Mouse (Mus musculus) gastrocnemius, adult 8-10 months (tissue): ENCODE results near the gene Sem1. TPM values are rescaled to one million over a fixed set of nuclear protein-coding genes. Genes with fewer than 3 reads are reported as not detected.
"Not testable (repeated sequence)": the region's sequence is repeated elsewhere in the genome, so short reads cannot be mapped to it uniquely, and the experiment has no call there.

Experiments used
- DNase-seq, 2 experiments: peaks; one replicate each; pipeline ENCODE4 v3.0.0; 2022; ENCODE audit warnings: low spot score in 2 of 2
- total RNA-seq, 4 experiments: library from RNA; stranded (reverse); gene quantifications; 2 replicates each; pipeline ENCODE4 v1.2.4; 2022

The Sem1 gene
- total RNA-seq = 10 to 100 TPM; 54.1 to 66.5 (median 58.5) TPM

DNA sequence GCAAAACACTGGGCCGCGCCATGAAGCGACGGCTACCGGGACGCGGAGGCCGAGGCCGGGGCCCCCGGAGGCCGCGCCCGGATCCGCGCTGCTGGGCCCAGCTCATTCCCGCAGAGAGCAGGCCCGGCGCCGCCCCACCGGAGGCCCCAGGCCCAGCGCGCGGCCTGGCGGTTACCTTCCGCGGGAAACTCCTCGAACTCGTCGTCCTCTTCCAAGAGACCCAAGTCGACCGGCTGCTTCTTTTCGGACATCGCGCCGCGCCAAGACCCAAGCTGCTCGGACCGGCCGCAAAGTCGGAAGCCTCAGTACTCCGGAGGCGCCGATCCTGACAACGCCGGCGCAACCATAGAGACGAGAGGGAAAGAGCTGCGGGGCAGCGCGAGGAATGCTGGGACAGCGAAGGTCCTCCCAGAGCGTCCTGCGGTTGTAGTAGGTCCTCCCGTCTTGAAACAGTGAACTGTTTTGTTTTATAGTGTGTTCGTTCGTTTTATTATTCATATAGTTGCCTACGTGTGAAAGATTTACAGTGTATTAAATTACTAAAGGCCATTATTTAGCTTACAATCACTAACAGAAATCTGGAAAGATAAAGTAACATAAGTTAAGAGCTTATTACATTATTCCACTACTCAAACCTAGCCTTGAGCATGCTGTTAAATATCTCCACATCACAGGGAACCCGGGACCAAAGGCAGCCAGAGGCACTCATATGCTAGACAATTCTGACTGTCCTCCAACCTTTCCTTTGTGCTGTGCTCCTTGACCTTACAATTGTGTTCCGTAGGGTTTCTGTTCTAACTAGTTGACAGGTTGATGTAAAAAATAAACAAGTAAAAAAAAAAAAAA, at the start of gene Sem1:
TSS of gene Sem1 (minus strand) at position 360 of the 846 bp plus-strand sequence.
- DNase-seq = peak; percentile 75 to 83

DNA sequence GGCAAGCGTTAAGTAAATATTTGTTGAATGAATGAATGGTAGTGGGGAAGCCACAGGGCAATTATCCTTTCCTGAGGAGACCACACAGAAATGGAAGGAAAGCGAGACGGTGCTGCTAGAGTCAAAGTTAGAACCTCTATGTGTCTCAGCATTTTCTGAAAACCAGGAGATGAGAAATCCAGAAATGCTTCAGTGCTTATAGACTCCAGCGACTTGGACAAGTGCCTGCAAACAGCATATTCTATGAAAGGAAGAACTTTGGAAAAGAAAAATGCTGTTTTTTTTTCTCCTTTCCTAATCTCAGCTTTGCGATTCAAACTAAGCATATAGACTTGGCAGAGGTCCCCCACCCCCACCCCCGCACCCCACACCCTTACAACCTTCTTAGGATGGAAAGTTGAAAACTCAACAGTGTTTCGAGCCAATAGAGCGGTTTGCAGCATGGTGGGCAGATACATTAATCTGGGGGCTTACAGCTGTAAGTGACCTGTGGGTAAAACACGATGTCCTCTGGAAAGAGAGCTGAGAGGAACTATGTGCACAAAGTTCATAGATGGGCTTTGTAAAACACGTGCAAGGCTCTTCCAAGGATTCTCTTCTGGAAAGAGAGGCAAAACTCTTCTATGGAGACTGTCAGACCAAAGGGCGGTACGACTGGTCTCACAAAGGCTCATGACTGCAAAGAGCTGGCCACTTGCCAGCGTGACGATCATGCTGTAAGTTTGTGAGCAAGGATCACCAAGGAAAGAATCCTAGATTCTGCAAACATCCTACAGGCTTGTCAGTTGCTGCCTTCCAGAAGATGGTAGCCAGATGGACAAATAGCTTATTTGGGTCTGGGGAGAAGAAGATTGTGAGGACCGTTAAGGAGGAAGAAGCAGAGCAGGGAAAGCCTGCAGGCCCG, 44.6 kb upstream of the Sem1 start:
- DNase-seq = peak in 1 of 2 experiments; percentile 6

DNA sequence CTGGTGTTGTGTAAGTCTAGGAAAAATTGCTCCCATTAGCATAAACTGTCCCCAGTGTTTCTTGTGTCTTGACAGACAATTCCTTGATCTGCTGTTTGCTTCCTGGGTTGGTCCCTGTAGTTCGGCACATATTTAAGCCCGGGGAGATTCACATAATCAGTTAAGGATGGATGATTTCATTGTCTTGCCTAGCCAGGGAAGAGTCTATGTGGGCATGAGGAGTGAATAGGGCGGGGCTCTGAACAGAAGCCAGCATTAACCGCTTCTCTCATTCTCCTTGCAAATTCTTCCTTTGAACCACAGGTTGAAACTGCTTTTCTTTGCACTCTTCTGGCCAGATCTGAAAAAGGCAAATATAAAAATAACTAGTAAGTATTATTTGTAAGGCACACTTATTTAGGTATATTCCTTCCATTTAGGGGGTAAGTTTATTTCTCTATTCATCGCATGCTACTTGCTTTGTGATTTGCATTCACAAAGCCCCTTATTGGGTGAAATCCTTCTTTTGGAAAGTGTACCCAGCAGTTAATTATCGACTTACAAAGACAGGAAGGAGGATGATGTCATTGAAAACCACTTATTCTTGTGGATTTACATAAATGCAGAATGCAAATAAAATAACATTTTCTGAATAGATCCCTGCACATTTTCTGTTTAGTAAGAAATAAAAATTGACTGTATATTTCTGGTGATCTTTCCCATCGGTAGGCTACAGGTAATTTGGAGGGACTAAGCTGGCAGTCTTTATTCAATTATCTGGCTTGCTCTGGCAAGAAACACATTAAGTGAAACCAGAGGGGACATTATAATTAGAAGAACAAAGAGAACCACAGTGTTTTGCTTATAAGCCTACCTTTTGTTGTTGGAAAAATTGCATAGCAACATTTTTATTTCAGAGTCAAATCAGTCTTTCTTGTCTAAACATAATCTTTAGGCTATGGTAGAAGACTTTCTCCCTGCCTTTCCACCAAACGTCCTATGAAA, 25.4 kb upstream of the Sem1 start:
- no peak for DNase-seq

DNA sequence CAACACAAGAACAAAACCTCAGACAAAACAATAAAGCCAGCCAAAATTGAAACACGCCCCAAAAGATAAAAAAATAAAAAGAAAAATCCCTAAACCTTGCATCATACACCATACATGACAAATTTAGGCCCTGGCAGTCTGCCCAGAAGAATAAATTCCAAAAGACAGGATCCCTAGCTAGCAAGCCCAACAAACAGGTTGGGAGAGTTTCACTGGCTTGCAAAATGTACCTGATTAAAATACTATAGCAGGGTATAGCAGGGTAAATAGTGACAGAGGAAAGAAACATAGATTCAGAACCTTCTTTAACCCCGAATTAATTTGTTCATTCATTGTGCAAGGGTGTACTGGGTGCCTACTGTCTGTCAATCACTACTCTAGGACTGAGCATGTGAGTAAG, 7.8 kb upstream of the Sem1 start:
- no peak for DNase-seq

DNA sequence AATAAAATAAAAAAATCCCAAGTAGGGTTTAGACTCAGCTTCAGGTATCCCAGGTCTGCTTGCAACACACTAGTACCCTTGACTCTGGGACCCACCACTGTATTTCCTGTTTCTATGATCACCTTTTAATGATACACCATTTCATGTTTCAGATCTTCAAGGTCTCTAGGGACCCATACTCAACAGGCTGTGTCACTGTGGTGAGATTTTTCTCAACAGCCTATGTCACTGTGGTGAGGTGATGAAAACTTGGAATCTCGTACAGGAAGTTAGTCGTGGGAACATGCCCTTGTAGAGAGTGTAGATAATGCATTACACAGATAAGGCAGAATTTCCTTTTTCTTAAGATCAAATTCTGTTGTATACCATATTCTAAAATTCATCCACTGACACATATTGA, 3.4 kb upstream of the Sem1 start:
- DNase-seq = no peak

DNA sequence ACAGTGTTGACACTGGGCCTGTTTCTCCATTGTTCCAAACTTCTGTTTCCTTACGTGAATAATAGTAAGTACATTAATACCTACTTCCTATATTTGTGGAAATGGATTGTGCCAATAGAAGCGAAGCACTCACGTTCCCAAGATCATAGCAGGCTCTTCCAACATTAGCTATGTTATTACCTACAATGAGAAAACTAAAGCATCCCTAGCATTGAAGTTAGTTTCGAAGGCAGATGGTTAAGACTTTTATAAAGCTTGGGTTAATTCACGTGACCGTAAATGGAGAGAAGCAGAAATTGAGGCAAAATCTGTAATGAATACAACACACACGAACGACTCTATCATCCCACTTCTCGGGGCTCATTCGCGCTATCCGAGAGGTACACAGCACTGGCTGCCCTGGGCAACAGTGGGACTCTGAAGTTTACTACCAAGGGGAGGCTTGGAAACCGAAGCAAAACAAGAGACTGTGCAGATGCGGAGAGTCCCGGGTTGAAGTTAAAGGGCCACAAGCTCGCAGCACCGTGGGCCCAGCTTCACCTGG, 650 bp downstream of the Sem1 start:
- no peak for DNase-seq

DNA sequence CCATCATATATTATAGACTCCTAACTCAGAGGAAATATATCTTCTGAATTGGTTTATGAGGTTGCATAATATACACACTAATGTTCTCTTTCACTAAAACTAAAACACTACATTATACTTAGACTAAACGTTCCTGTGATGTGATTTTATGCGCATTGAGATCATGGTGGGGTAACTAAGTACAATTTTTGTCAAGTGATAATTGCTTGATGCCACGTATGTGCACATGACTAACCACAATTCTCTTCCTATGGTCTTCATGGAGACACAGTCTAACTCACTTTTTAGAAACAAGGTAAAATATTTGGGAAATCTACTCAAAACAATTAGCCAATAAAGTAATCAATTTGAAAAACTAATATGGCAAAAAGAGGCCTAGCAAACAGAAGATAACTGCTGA, 1.2 kb downstream of the Sem1 start:
- DNase-seq = no peak

DNA sequence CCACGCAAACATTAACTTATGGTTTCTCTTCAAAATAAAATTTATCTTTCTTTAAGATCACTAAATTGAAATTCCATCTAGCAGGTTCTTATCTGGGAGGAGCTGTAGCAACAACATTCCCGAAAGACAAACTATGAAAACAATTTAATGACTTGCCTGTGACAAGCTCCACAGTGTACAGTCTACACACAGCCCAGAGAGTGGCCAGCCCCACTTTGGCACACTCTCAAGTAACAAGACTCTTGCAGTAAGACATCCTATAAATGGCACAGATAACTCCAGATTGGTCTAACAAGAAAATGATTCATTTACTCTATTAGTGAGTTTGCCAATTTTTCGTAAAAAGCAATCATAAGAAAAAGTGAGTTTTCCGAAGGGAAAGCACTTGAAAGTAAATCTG, 2.7 kb downstream of the Sem1 start:
- DNase-seq = no peak

DNA sequence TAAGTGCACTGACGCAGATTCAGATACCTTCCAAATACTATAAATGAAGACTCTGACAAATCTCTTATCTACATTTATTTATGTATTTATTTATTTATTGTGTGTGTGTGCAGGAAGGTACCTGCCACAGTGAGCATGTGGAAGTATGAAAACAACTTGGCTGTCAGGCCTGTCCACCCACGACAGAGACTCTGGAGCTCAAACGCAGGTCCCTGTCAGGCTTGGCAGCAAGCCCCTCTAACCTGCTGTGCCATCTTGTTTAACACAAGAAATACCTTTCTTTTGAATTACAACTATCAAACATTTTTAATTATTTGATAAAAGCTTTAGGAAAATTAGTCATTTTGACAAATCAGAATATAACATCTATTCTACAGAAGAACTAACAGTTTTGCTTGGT, 10.0 kb downstream of the Sem1 start:
- no peak for DNase-seq

DNA sequence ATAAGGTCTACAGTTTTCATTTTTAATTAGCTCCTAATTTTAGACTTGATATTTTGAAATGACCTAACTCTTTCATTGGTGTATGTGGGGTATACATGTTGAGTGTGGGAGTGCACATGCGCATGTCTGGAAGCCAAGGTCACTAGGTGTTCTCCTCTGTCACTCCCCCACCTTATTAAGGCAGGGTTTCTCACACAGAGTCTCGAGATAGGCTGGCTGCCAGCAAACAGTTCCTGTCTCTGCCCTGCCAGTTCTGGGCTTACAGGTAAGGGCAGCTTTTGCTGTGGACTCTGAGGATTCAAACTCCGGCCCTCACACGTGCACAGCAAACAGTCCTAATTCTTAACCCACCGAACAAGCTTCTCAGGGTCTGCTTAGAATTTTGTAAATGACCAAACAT, 14.8 kb downstream of the Sem1 start:
- DNase-seq = no peak

DNA sequence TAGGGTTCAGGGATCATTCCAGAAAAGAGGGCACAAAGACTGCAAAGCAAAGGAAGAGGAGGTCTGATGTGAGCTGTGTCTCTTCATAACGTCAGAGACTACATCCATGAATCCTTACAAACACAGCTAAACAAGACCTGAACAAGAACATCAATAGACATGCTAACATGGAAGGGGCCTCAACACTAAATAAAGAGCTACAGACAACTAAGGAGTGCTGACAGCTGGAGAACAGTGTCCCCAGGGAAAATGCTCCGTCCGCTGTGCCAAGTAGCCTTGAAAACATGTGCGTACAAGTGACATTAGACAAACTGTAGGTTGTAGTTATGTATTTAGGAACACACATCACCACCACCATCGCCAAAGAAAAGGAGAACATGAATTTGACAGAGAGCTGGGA, 15.7 kb downstream of the Sem1 start:
- DNase-seq = no peak

DNA sequence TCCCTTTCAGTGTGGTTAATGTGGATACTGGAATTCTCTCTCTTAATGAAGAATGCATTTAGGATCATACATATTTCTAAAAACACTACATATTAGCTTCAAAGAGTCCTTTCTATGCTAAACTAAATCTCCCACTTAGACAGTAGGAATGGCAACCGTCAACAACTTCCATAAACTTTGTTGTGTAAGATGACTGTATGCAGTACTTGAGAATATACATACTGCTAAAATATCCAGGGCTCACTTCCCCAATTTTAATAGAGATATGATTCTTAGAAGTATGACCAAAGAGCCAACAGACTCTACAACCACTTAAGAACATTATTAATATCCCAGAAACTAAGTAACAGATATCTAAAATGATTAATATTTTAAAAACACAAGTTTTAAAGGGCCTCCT, 20.8 kb downstream of the Sem1 start:
- no peak for DNase-seq

DNA sequence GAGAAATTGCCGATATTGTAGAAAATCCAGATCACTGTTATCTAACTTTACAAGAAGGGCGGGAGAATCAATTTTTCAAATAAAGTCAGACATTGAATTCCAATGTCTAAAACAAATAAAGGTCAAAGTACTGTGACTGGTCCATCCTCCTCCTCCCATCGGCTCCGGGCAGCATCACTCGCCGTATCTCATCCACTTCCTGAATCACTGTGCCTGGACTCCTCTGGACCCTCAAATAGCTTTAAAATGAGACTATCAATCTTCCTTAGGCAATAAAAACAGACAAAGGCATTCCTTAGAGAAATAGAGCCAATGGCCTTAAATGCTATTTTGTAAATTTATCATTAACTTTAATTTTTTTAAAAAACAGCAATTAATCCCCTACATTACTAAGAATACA, 26.5 kb downstream of the Sem1 start:
- no peak for DNase-seq

DNA sequence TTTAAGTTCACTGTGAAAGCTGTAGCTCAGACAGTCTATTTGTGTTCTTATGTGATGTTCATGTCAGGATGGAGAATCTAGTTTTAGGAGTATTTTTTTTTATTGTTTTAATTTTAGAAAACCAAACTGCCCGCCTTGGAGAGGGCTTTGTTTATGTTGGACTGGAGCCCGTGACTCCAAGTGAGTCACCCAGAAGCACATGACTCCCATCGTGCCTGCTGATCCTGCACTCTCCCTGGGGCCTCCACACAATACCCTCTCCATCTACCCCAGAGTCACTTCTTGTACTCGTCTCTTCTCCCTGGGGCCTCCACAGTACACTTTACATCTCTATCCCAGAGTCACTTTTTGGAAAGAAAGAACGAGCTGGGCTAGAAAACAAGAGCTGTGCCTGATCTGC, 30.5 kb downstream of the Sem1 start:
- DNase-seq = no peak

DNA sequence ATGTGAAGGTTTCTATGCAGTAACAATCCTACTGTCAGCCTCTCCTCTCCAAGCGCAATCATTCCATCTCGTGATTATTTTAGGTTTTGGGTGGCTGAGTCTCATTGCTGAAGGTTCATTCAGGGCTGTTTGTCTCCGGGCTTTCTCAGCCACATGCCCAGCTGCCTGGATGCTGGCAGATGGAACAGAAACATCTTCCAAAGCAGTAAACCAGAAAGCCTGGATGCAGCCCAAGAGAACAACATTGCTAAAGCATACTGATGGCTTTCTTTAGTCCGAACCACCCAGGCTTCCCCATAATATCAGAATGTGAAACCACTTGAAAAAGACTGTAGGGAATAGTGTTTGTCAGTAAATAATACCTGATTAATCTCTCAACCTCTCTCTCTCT, 34.2 kb downstream of the Sem1 start:
- DNase-seq = no peak

DNA sequence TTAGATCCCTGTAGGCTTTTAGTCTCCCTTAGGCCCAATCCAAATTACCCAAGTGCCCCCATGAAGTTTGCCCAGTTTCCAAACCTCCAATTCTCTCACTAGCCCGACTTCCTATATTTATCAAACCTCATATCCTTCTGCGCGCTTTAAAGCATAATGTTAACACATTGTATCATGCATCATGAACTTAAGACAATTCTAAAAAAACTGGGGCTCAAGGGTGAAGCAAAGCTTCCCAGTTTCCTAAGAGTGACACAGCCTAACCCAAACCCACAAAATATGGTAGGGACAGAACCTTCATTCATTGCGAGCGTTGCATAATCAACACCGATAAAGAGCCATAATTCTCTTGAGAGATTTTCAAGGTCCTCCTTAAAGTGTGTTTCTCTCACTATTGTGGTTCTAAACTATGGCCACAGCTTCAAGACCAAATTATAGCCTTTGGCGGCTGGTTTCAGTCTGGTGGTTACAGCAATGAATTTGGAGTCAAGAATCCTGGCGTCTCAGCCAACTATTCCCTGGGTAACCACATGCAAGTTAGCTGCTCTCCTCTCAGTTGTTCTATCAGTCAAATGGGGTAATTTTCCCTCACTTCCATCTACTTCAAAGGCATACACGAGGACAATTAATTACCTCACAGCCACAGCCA, 34.7 kb downstream of the Sem1 start:
- no peak for DNase-seq

DNA sequence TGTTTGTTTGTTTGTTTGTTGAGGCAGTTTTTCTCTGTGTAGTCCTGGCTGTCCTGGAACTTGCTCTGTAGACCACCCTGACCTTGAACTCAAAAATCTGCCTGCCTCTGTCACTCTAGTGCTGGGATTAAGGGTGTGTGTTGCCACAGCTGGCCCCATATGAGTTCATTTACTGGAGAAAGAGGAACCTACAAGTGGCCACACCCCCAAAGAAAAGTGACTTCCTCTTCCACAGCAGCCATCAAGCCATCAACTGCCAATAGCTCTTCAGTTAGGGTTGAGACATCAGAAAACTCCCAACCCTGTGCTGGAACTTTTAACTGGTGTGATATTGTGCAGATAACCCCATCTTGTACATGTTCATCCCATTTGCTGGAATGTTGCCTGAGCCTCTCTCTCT, 36.3 kb downstream of the Sem1 start:
- DNase-seq = no peak

DNA sequence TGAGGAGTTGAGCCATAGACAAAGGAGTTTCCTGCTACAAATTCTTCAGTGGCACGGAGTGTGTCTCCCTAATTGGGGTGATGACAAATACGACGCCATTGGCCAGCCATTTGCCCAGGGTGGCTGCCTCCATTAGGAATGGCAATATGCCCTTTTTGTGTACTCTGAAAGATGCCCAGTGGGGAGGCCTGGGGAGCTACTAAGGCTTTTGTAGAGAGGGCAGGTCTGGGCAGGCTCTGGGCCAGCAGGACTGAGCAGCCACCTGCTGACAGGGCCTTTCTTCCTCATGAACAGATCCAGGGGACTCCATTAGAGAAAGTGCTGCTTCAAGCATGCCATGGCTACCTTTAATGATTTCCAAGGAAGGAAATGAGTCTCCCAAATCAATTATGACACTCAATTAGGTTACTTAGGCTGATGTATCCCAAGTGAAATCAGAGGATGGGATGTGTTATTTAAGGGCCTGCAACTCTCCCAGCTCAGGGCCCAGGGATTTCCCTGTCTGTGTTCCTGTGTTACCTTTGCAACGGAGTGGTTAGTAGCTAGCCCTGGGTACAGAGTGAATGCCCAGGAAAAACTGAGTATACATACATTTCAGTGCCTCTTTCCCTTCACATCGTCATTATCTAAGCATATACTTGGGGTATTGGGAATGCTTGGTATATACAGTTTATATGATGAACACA, 41.5 kb downstream of the Sem1 start:
- DNase-seq = no peak

DNA sequence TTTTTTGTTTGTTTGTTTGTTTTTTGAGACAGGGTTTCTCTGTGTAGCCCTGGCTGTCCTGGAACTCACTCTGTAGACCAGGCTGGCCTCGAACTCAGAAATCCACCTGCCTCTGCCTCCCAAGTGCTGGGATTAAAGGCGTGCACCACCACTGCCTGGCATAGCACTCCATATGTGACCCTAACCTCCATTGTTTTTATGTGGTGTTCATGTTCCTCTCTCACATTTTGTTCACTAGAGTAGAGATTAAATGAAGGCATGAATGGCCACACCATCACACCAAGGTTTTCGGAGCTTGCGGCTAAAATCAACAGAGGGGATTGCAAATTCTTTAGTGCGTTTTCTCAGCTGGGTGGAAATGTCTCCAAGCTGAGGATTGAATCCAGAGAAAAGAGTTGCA, 42.1 kb downstream of the Sem1 start:
- DNase-seq = not testable (repeated sequence)
